Mouse (Mus musculus) ovary, postnatal 36 days (tissue): Measurements from ENCODE around the gene Frmd4a.
"Not testable (repeated sequence)": the region's sequence is repeated elsewhere in the genome, so short reads cannot be mapped to it uniquely, and the experiment has no call there.

Experiments
- DNase-seq: peaks from one replicate; pipeline ENCODE4 v3.0.0; 2022; ENCODE audit warnings: low spot score, mixed read lengths

Frmd4a gene

GRCm38 (mm10) chr2:4619126-4619525, 601.6 kb downstream of the Frmd4a start:
- DNase-seq, result not testable (repeated sequence)

- DNase-seq, result no peak
These were observed 602.5 kb downstream of the Frmd4a start for GRCm38 (mm10) chr2:4619893-4620593.

GRCm38 (mm10) chr2:4620640-4621401, 603.3 kb downstream of the Frmd4a start:
- no peak for DNase-seq

GRCm38 (mm10) chr2:4621471-4621985, 604.0 kb downstream of the Frmd4a start:
- DNase-seq, result no peak

- no peak for DNase-seq
These were observed 609.4 kb downstream of the Frmd4a start for GRCm38 (mm10) chr2:4626911-4627310.

- no peak for DNase-seq
These were observed 611.4 kb downstream of the Frmd4a start for GRCm38 (mm10) chr2:4628920-4629319.

- DNase-seq, result no peak
These were observed 612.0 kb downstream of the Frmd4a start for GRCm38 (mm10) chr2:4629470-4629869.

- no peak for DNase-seq
These were observed 612.8 kb downstream of the Frmd4a start for GRCm38 (mm10) chr2:4630197-4630835.

GRCm38 (mm10) chr2:4635804-4636203, 618.3 kb downstream of the Frmd4a start:
- DNase-seq, result no peak

GRCm38 (mm10) chr2:4636656-4637055, 619.1 kb downstream of the Frmd4a start:
- DNase-seq, result peak; percentile 28

- DNase-seq, result no peak
These were observed 620.7 kb downstream of the Frmd4a start for GRCm38 (mm10) chr2:4638189-4638588.

- DNase-seq, result no peak
These were observed 627.5 kb downstream of the Frmd4a start for GRCm38 (mm10) chr2:4645066-4645465.

- no peak for DNase-seq
These were observed 630.6 kb downstream of the Frmd4a start for GRCm38 (mm10) chr2:4648094-4648493.

GRCm38 (mm10) chr2:4649646-4650045, 632.1 kb downstream of the Frmd4a start:
- DNase-seq, result no peak

GRCm38 (mm10) chr2:4651500-4652285, 634.2 kb downstream of the Frmd4a start, which contains the start of gene Prpf18:
TSS of gene Prpf18 (minus strand) at chr2:4652113.
- peak; percentile 84 for DNase-seq

GRCm38 (mm10) chr2:4660677-4661076, 643.2 kb downstream of the Frmd4a start:
- DNase-seq, result no peak
